Mouse (Mus musculus): ENCODE data around the gene Aifm2. TPM values are rescaled to one million over a fixed set of nuclear protein-coding genes. Genes with fewer than 3 reads are reported as not detected.

Gene Aifm2
- polyA plus RNA-seq, 1 experiment from 2014 or later = 10.7 TPM

DNA sequence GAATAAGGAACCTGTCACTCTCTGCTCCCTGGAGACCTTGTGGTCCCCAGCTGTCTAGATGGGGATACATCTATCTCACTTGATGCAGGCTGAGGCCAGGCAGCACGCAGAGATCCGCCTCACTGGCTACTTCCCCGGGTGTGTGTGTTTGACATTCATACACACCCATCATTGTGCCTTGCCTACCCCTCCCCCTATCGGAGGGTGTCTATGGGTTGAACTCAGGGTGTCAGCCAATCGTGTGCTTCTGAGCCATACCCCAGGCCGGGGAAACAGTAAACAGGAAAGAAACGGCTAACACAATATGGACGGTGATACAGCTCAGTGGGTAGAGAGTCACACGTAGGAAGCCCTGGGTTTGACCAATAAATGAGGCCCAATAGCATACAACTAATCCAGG is 35.0 kb downstream of the Aifm2 start:
- Histone ChIP-seq H3K27ac (no peak overlapping the region), H3K9me3 (no peaks in the 10 kb centered on the region), H3K4me3 (no peak overlapping the region), H3K4me2 (replicated peaks) (no peak overlapping the region), H3K4me1 (no peaks in the 10 kb centered on the region), H3K27me3 (replicated peaks) (no peaks in the 10 kb centered on the region), H3K9ac (no peak overlapping the region), H3K36me3 (peaks cover 91% of the 10 kb centered on the region)
- 84% methylated on average over 9 of the region's 9 CpGs for WGBS
- no peak for ATAC-seq (ENCODE audit: low FRiP score, low read depth)

DNA sequence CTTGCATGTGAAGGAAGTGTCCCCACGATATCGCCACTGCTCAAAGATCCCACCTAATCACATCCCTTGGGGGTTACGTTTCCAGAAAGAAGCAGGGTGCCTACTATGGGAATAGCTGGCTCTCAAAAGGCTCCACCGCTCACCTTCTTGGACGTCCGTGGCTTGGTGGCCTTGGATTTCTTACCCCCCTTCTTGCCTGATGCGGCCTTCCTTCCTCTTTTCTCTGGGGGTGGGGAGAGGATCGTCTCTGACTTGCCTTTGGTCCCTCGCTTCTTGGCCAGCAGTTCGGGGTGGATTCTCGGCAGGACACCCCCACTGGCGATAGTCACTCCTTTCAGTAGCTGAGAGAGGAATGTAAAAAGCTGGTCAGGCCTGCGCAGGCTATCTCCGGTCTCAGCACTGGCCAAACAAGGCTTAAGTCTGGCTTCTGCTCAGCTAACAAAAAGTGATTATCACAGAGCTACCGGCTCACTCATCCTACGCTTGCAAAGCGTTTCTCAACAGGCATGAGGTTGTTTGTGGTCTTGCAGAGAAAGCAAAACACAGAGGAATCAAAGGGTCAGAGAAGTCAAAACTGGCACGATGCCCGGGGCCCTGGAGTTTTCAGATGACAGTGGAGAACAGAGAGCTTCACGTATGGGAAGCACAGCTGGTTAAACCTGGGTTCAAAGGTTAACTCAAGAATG is 36.6 kb downstream of the Aifm2 start:
- Histone ChIP-seq H3K9ac (no peak overlapping the region), H3K27me3 (replicated peaks) (no peaks in the 10 kb centered on the region)
- WGBS = 89% methylated on average over 20 of the region's 20 CpGs

DNA sequence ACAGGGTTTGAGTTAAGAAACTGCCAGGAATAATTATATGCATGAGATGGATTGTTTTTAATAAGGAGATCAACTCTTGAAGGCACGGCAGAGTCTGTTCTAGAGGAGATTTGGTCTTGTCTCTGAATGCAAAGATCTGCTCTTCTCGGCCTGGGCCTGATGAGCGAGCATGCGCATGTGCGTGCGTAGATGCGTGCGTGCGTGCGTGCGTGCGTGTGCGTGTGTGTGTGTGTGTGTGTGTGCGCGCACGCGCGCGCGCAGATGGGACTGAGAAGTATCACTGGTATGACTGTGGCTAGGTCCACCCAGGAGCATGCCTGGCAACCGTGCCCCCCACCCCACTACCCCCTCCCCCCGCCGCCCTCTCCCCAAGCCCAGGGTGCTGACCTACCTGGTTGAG is 38.0 kb downstream of the Aifm2 start:
- Histone ChIP-seq H3K4me1 (no peaks in the 10 kb centered on the region), H3K4me2 (replicated peaks) (no peak overlapping the region), H3K36me3 (peaks cover 85% of the 10 kb centered on the region), H3K27me3 (replicated peaks) (no peaks in the 10 kb centered on the region), H3K9me3 (no peaks in the 10 kb centered on the region), H3K9ac (no peak overlapping the region), H3K4me3 (no peak overlapping the region), H3K27ac (no peak overlapping the region)
- ATAC-seq (ENCODE audit: low FRiP score, low read depth) = no peak
- WGBS = 97% methylated on average over 23 of the region's 23 CpGs

More for the DNA sequence above, 36.6 kb downstream of the Aifm2 start:
- no peaks in the 10 kb centered on the region for H3K4me1 ChIP-seq
- H3K9me3 ChIP-seq = no peaks in the 10 kb centered on the region
- H3K4me2 ChIP-seq (replicated peaks) = no peak overlapping the region
- H3K4me3 ChIP-seq = no peak overlapping the region
- H3K27ac ChIP-seq = no peak overlapping the region
- peaks cover 90% of the 10 kb centered on the region for H3K36me3 ChIP-seq
- ATAC-seq (ENCODE audit: low FRiP score, low read depth) = no peak

DNA sequence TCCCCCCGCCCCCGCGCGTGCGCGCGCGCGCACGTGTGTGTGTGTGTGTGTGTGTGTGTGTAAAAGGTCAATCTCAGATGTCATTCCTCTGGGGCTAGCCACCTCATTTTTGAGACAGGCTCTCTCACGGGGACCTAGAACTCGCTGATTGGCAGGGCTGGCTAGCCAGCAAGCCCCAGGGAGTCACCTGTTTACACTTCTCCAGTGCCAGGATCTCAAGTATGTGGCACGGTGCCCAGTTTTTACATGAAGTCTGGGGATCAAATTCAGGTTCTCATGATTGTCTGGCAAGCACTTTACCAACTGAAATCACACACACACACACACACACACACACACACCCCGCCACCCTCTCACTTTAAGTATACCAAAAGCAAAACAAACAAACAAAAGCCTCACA is 42.0 kb downstream of the Aifm2 start:
- no peaks in the 10 kb centered on the region for H3K9me3 ChIP-seq
- H3K4me2 ChIP-seq (replicated peaks) = no peak overlapping the region
- H3K36me3 ChIP-seq = peaks cover 48% of the 10 kb centered on the region
- no peak overlapping the region for H3K9ac ChIP-seq
- H3K27me3 ChIP-seq (replicated peaks) = no peaks in the 10 kb centered on the region
- WGBS = 93% methylated on average over 14 of the region's 14 CpGs
- H3K4me3 ChIP-seq = no peak overlapping the region
- no peak overlapping the region for H3K27ac ChIP-seq
- no peak for ATAC-seq (ENCODE audit: low FRiP score, low read depth)
- peaks cover 4% of the 10 kb centered on the region for H3K4me1 ChIP-seq

DNA sequence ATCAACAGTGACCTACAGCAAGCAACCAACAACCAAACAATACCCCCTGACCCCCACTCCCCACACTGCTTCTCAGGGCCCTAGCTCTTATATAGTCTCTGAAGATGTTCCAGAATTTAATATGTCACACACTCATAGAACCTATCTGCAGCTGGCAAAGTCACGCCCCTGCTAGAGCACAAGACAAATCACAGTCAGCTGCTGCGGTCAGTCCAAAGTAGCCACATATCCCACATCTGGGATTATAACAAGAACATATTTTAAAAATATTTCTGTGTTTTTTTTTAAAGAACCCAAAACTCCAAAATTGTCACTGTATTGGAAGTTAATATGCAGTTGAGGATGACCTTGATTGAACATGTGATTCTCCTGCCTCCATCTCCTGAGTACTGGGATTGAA is 43.8 kb downstream of the Aifm2 start:
- H3K4me1 ChIP-seq = peaks cover 4% of the 10 kb centered on the region
- 96% methylated on average over 2 of the region's 2 CpGs for WGBS

DNA sequence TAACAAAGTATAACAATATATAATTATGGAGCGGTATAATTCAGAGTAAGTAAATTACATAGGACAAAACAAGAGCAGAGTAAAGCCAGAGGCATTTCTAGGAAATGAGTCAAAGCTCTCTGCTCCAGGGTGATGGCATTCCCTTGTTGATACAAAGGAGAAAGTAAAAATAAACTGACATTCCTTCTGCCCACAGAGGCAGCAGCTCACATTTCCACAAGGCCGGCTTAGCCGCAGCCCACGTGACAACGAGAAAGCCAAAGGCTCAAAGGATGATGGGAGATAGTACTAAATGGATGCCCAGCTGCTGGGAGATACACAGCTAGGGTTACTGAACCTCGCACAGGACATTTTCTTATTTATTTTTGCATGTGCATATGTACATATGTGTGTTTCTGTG is 44.8 kb downstream of the Aifm2 start:
- Histone ChIP-seq H3K4me3 (no peak overlapping the region), H3K27ac (no peak overlapping the region), H3K4me1 (peaks cover 4% of the 10 kb centered on the region), H3K36me3 (peaks cover 25% of the 10 kb centered on the region), H3K9ac (no peak overlapping the region), H3K27me3 (replicated peaks) (peaks cover 12% of the 10 kb centered on the region; the same call in 1 of the 2 replicates), H3K9me3 (no peaks in the 10 kb centered on the region), H3K4me2 (replicated peaks) (no peak overlapping the region)
- no peak for ATAC-seq (ENCODE audit: low FRiP score, low read depth)
- 78% methylated on average over 6 of the region's 6 CpGs for WGBS

More for the DNA sequence above, 43.8 kb downstream of the Aifm2 start:
- H3K27me3 ChIP-seq (replicated peaks) = peaks cover 5% of the 10 kb centered on the region; the same call in 1 of the 2 replicates
- H3K4me3 ChIP-seq = no peak overlapping the region
- ATAC-seq (ENCODE audit: low FRiP score, low read depth) = no peak
- no peak overlapping the region for H3K4me2 ChIP-seq (replicated peaks)
- H3K9ac ChIP-seq = no peak overlapping the region
- peaks cover 33% of the 10 kb centered on the region for H3K36me3 ChIP-seq
- H3K27ac ChIP-seq = no peak overlapping the region
- H3K9me3 ChIP-seq = no peaks in the 10 kb centered on the region

DNA sequence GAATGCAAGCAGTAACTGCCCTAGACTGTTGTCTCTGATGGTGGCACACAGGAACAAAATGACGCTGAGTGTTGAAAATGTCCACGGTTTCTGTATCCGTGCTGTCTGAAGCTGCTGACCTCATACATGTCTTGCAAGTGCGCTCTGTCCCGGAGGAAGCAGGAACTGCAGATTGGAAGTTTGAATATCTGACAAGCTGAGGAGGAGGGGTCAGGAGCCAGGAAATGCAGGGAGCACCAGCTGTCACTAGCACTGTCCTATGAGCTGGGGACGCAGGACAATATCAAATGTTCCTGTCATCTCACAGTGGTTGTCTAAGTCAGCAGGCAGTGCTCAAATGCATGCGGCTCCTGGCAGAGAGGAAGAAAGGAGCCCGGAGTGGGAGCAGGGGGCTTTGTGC is 49.6 kb downstream of the Aifm2 start:
- Histone ChIP-seq H3K4me3 (no peak overlapping the region), H3K9ac (no peak overlapping the region), H3K27ac (no peak overlapping the region), H3K36me3 (peaks cover 7% of the 10 kb centered on the region; the same call in 1 of the 2 replicates), H3K9me3 (no peaks in the 10 kb centered on the region), H3K4me2 (replicated peaks) (no peak overlapping the region), H3K27me3 (replicated peaks) (peaks cover 12% of the 10 kb centered on the region; the same call in 1 of the 2 replicates), H3K4me1 (peaks cover 20% of the 10 kb centered on the region)
- ATAC-seq (ENCODE audit: low FRiP score, low read depth) = no peak
- 81% methylated on average over 8 of the region's 8 CpGs for WGBS

DNA sequence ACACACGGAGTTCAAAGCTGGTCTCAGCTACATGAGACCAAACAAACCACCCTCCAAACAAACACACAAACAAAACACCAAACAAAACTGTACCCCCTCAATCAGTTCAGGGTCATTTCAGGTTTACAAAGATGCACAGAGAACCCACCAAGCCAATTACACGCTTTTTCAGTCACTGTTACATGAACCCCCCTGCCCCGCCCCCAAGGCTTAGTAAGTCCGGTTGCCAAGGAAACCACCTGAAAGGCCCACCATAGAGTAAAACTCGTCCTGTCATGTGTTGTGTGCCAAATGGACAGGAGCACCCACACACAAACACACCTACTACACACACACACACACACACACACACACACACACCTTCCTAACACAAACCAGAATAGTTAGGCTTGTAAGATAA is 50.5 kb downstream of the Aifm2 start:
- H3K36me3 ChIP-seq = peaks cover 7% of the 10 kb centered on the region; the same call in 1 of the 2 replicates
- no peak overlapping the region for H3K27ac ChIP-seq
- H3K9ac ChIP-seq = no peak overlapping the region
- H3K9me3 ChIP-seq = no peaks in the 10 kb centered on the region
- peak; percentile 58 for ATAC-seq (ENCODE audit: low FRiP score, low read depth)
- no peak overlapping the region for H3K4me2 ChIP-seq (replicated peaks)
- peaks cover 12% of the 10 kb centered on the region; the same call in 1 of the 2 replicates for H3K27me3 ChIP-seq (replicated peaks)
- H3K4me3 ChIP-seq = no peak overlapping the region
- peaks cover 16% of the 10 kb centered on the region for H3K4me1 ChIP-seq
- 35% methylated on average over 5 of the region's 5 CpGs for WGBS

DNA sequence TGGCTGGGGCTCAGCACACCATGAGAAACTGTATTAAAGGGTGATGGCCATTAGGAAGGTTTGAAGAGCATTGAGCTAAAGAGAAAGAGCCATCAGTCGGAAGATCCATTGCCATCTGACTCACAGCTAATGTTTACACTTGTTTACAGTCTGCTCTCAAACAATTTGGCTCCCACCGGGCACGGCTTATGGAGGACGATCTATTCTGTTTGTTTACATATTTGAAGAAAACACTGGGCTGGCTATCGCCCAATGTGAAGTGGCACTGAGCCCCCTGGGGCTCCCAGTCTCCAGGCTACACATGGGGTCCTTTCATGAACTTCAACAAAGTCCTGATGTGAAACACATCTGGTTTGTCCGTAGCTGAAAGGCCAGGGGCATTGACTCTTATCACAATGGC is 51.7 kb downstream of the Aifm2 start:
- 66% methylated on average over 6 of the region's 6 CpGs for WGBS
- H3K4me1 ChIP-seq = peaks cover 16% of the 10 kb centered on the region
- H3K4me3 ChIP-seq = no peak overlapping the region
- no peak overlapping the region for H3K9ac ChIP-seq
- no peak for ATAC-seq (ENCODE audit: low FRiP score, low read depth)
- no peak overlapping the region for H3K4me2 ChIP-seq (replicated peaks)
- peaks cover 12% of the 10 kb centered on the region; the same call in 1 of the 2 replicates for H3K27me3 ChIP-seq (replicated peaks)
- H3K9me3 ChIP-seq = no peaks in the 10 kb centered on the region
- H3K27ac ChIP-seq = no peak overlapping the region
- H3K36me3 ChIP-seq = peaks cover 14% of the 10 kb centered on the region; the same call in 1 of the 2 replicates

DNA sequence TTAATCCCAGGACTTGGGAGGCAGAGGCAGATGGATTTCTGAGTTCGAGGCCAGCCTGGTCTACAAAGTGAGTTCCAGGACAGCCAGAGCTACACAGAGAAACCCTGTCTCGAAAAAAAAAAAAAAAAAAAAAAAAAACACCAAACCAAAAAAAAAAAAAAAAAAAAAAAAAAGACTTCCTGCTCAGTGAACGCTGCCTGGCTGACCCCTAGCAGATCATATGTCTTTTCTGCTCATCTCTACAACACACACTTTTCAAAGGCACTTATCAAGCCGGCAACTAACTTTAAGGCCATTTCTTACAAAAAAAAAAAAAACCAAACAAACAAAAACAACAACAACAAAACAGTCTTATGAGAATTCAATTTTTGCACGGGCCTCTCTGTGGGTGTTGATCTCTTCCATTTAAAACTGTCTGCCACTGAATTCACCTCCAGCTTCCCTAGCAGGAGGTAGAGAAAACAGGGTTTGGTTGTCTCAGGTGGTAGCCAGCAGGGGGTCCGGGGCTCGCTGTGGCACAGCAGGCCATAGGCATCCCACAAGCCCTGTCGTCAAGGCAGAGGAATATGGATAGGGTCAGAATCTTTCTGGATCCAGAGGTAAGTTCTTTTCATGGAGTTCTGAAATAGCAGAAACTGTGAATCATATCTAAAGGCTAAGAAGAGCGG is 66.5 kb downstream of the Aifm2 start:
- Histone ChIP-seq H3K4me2 (replicated peaks) (peak overlapping the region; percentile 55), H3K9me3 (no peaks in the 10 kb centered on the region), H3K9ac (peak overlapping the region; percentile 99; the same call in 1 of the 2 replicates), H3K4me3 (peak overlapping the region; percentile 84), H3K27me3 (replicated peaks) (no peaks in the 10 kb centered on the region), H3K27ac (no peak overlapping the region), H3K36me3 (no peaks in the 10 kb centered on the region), H3K4me1 (peaks cover 16% of the 10 kb centered on the region)
- 23% methylated on average over 8 of the region's 9 CpGs for WGBS
- no peak for ATAC-seq (ENCODE audit: low FRiP score, low read depth)

DNA sequence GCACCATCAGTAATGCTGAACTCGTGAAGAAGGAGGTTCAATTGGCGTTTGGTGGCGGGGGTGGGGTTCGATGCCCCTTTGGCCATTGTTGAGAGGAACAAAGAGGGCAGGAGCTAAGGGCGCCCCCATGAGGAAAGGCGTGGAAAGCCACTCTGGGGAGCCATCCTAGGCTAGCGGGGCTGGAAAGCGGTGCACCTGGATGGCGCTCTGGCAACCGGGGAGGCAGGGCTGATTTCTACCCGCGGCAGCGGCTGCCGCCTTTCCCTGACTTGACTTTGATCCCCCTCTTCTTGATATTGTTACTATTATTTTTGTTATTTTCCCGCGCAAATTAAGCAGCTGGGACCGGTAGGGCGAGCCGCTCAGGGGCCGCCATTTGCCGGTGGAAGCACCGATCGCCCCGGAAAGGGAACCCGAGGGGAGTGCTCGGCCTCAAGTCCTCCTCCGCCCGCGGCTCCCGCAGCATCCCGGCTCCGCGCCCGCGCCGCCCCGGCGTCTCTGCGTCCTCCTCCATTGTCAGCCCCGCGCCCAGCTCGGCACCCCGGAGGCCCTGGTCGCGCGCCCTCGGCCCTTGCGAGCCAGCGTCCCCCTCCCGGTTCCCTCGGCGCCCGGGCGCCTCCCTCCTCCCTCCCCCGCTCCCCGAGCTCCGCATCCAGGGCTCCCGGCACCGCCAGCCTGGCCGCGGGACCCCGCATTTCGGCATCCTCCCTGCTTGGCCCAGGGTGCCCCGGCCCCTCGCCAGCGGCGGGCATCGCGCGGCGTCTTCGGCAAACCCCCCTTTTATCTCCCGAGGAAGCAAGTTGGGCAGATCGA is 67.9 kb downstream of the Aifm2 start:
- H3K27me3 ChIP-seq (replicated peaks) = no peaks in the 10 kb centered on the region
- peak overlapping the region; percentile 84 for H3K4me3 ChIP-seq
- peak overlapping the region; percentile 55 for H3K4me2 ChIP-seq (replicated peaks)
- peak overlapping the region; percentile 99 for H3K9ac ChIP-seq
- H3K4me1 ChIP-seq = peaks cover 16% of the 10 kb centered on the region
- WGBS = under 1% methylated on average over 73 of the region's 74 CpGs
- peak; percentile 78 for ATAC-seq (ENCODE audit: low FRiP score, low read depth)
- no peaks in the 10 kb centered on the region for H3K9me3 ChIP-seq
- peak overlapping the region; percentile 98 for H3K27ac ChIP-seq
- no peaks in the 10 kb centered on the region for H3K36me3 ChIP-seq
